Mouse (Mus musculus): ENCODE results near the gene Dnlz.

DNA sequence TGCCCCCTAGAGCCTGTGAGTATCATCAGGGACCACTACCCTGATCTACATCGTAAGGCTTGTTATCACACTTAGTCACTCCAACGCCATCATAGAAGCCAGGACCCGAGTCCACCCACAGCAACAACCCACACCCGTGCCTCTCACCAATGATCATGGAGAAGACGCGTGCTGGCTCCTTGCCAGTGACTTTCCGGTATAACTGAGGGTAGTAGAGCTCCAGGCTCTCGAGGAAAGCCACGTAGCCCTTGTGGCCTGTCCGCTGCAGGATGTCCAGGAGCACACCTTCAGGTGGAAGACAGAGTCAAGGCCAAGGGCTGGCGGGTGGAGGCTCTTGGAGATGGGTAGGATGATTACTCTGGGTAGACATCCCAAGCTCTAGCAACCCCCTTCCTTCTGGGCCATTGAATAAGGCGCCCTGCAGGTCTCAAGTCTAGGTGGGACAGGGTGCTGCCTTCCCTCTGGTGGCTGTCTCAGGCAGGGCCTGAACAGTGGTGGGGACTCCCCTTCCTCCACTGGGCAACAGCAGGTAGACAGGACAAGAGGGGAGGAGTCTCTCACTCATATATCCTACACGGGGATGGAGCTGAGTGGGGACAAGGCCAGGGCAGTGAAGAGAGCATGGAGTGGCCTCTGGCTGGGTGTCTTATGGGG, 6.9 kb upstream of the Dnlz start:
- TF ChIP-seq CTCF (IDR thresholded peaks at IDR 0.05; ENCODE audit: extremely low read depth, insufficient read depth, low read length) (no peak), POLR2A (IDR thresholded peaks at IDR 0.05; ENCODE audit: extremely low read depth, insufficient read depth, low read length) (no peak)

All from cortical plate, adult 2 months (tissue).